Mouse (Mus musculus) retina, postnatal 1 day (tissue): ENCODE data around the gene Alg9.

ENCODE experiments used
- DNase-seq: peaks from one replicate; pipeline ENCODE4 v3.0.0-alpha.2; 2012

The Alg9 gene

GRCm38 (mm10) chr9:50761520-50762243 lies 13.1 kb upstream of the Alg9 start:
- DNase-seq = no peak

GRCm38 (mm10) chr9:50763331-50763730 lies 11.5 kb upstream of the Alg9 start:
- peak; percentile 52 for DNase-seq

- no peak for DNase-seq
Measured at GRCm38 (mm10) chr9:50767531-50768106, 7.2 kb upstream of the Alg9 start.

- DNase-seq = peak; percentile 99
Measured at GRCm38 (mm10) chr9:50768107-50769002, 6.5 kb upstream of the Alg9 start, which contains the start of gene Fdxacb1. Fdxacb1 (plus strand) TSS chr9:50768236.

GRCm38 (mm10) chr9:50770011-50770410 lies 4.8 kb upstream of the Alg9 start:
- no peak for DNase-seq

- DNase-seq = no peak
Measured at GRCm38 (mm10) chr9:50774026-50774462, 775 bp upstream of the Alg9 start.

GRCm38 (mm10) chr9:50775662-50776126 lies 875 bp downstream of the Alg9 start:
- no peak for DNase-seq

- DNase-seq = no peak
Measured at GRCm38 (mm10) chr9:50776162-50776760, 1.4 kb downstream of the Alg9 start.

GRCm38 (mm10) chr9:50782155-50782554 lies 7.3 kb downstream of the Alg9 start:
- DNase-seq = peak; percentile 42

GRCm38 (mm10) chr9:50795266-50795665 lies 20.4 kb downstream of the Alg9 start:
- no peak for DNase-seq

- no peak for DNase-seq
Measured at GRCm38 (mm10) chr9:50796776-50797175, 22.0 kb downstream of the Alg9 start.

- no peak for DNase-seq
Measured at GRCm38 (mm10) chr9:50797641-50798040, 22.8 kb downstream of the Alg9 start.

GRCm38 (mm10) chr9:50798368-50798767 lies 23.5 kb downstream of the Alg9 start:
- DNase-seq = no peak

- peak; percentile 64 for DNase-seq
Measured at GRCm38 (mm10) chr9:50800985-50801384, 26.2 kb downstream of the Alg9 start.

GRCm38 (mm10) chr9:50803055-50803671 lies 28.3 kb downstream of the Alg9 start:
- DNase-seq = no peak

GRCm38 (mm10) chr9:50808471-50808870 lies 33.7 kb downstream of the Alg9 start:
- no peak for DNase-seq

GRCm38 (mm10) chr9:50809146-50809545 lies 34.3 kb downstream of the Alg9 start:
- no peak for DNase-seq

- DNase-seq = no peak
Measured at GRCm38 (mm10) chr9:50811187-50811586, 36.4 kb downstream of the Alg9 start.

GRCm38 (mm10) chr9:50811746-50812145 lies 36.9 kb downstream of the Alg9 start:
- DNase-seq = no peak

GRCm38 (mm10) chr9:50813796-50814195 lies 39.0 kb downstream of the Alg9 start:
- DNase-seq = no peak

- no peak for DNase-seq
Measured at GRCm38 (mm10) chr9:50815666-50816065, 40.8 kb downstream of the Alg9 start.

- DNase-seq = no peak
Measured at GRCm38 (mm10) chr9:50816512-50816911, 41.7 kb downstream of the Alg9 start.
